ENCODE assay signal across 14 mouse cellular contexts in genomic region chr7:102282261-102282660, GRCm38 (mm10). TPM values are rescaled to one million over a fixed set of nuclear protein-coding genes. Genes with fewer than 3 reads are reported as not detected.
A peak's percentile ranks its signal among the peaks of the same experiment; 100 is the strongest.
DNase-seq lines count a peak whose midpoint lies in the region; ATAC-seq and TF ChIP-seq lines count a peak whose summit lies in the region.
"Had no signal": no experiment of that assay in that cellular context is flagged by ENCODE, and none has a peak within 500 bp of the region (broad histone marks: within the 10 kb centered on the region; RNA-seq: fewer than 3 reads in every experiment).

No protein-coding gene starts in this region.

- no peak overlapping the region for H3K4me2 ChIP-seq in intestine, embryonic 16.5 days (ENCODE audit: low read depth, low read length)
- H3K4me2 ChIP-seq in midbrain, embryonic 14.5 days (ENCODE audit: low read length): no peak overlapping the region
- H3K4me2 ChIP-seq: hindbrain, embryonic 12.5 days; kidney, embryonic 15.5 days; liver, embryonic 11.5 days had no signal

- H3K9me3 ChIP-seq in heart, embryonic 10.5 days: no peaks in the 10 kb centered on the region
- H3K9me3 ChIP-seq in intestine, embryonic 16.5 days (ENCODE audit: control insufficient read depth, low read length): no peaks in the 10 kb centered on the region
- no peaks in the 10 kb centered on the region for H3K9me3 ChIP-seq in midbrain, embryonic 14.5 days (ENCODE audit: control insufficient read depth, low read length)
- H3K9me3 ChIP-seq: hindbrain, embryonic 12.5 days; kidney, embryonic 15.5 days had no signal

- peak; percentile 15 for DNase-seq in adrenal gland, postnatal 10 days
- no peak for DNase-seq in adrenal gland, adult 8-10 months
- peak; percentile 84 for DNase-seq in heart, embryonic 10.5 days (ENCODE audit: low spot score)
- DNase-seq in lung, postnatal 4 days: peak; percentile 18 to 41
- no peak for DNase-seq in kidney, adult 2 months
- DNase-seq in kidney, adult 8-10 months: no peak
- DNase-seq in midbrain, embryonic 14.5 days: no peak
- DNase-seq: cerebellum, adult 2 months had no signal

- TF ChIP-seq POLR2A in kidney, adult 2 months (IDR thresholded peaks at IDR 0.05; ENCODE audit: low read depth, low read length): no peak

- H3K4me1 ChIP-seq in heart, embryonic 10.5 days: no peaks in the 10 kb centered on the region
- no peaks in the 10 kb centered on the region for H3K4me1 ChIP-seq in intestine, embryonic 16.5 days (ENCODE audit: control insufficient read depth, insufficient read depth, low read length)
- H3K4me1 ChIP-seq in kidney, adult 2 months (ENCODE audit: control insufficient read depth, insufficient read depth, low read length): no peaks in the 10 kb centered on the region
- H3K4me1 ChIP-seq in midbrain, embryonic 14.5 days (ENCODE audit: control insufficient read depth, insufficient read depth, low read length): no peaks in the 10 kb centered on the region
- H3K4me1 ChIP-seq: hindbrain, embryonic 12.5 days; kidney, embryonic 15.5 days had no signal

- H3K27me3 ChIP-seq in heart, embryonic 10.5 days (ENCODE audit: insufficient read depth, poor library complexity, severe bottlenecking): peaks cover 80% of the 10 kb centered on the region
- H3K27me3 ChIP-seq in intestine, embryonic 16.5 days (replicated peaks; ENCODE audit: control insufficient read depth, insufficient read depth, low read length): no peaks in the 10 kb centered on the region
- H3K27me3 ChIP-seq in kidney, adult 2 months (replicated peaks; ENCODE audit: control insufficient read depth, insufficient read depth, low read length): no peaks in the 10 kb centered on the region
- no peaks in the 10 kb centered on the region for H3K27me3 ChIP-seq in midbrain, embryonic 14.5 days (ENCODE audit: control insufficient read depth, insufficient read depth, low read length)
- H3K27me3 ChIP-seq: CH12.LX; hindbrain, embryonic 12.5 days had no signal

- ATAC-seq in intestine, embryonic 16.5 days: 0 out of 2 replicates have a peak, but pooled peaks have one; percentile 40
- ATAC-seq in midbrain, embryonic 14.5 days (ENCODE audit: low FRiP score, low TSS enrichment): no peak
- ATAC-seq: activated CD4-positive, CD25-positive, alpha-beta regulatory T cell, adult 4 months had no signal

- no peaks in the 10 kb centered on the region for H3K36me3 ChIP-seq in heart, embryonic 10.5 days
- no peaks in the 10 kb centered on the region for H3K36me3 ChIP-seq in intestine, embryonic 16.5 days (ENCODE audit: control insufficient read depth, insufficient read depth, low read length)
- no peaks in the 10 kb centered on the region for H3K36me3 ChIP-seq in kidney, adult 2 months (ENCODE audit: control insufficient read depth, insufficient read depth, low read length)
- no peaks in the 10 kb centered on the region for H3K36me3 ChIP-seq in midbrain, embryonic 14.5 days (ENCODE audit: control insufficient read depth, insufficient read depth, low read length)
- H3K36me3 ChIP-seq: hindbrain, embryonic 12.5 days; kidney, embryonic 15.5 days had no signal

- H3K9ac ChIP-seq in intestine, embryonic 16.5 days (ENCODE audit: low read depth, low read length): no peak overlapping the region
- H3K9ac ChIP-seq in midbrain, embryonic 14.5 days (replicated peaks; ENCODE audit: low read length): no peak overlapping the region
- H3K9ac ChIP-seq: hindbrain, embryonic 12.5 days; kidney, embryonic 15.5 days had no signal

- no peak for TF ChIP-seq CTCF in kidney, adult 2 months (conservative IDR thresholded peaks at IDR 0.05; ENCODE audit: insufficient read depth, insufficient read length, low read depth, low read length)

- WGBS in heart, embryonic 10.5 days: 36% methylated on average over 5 of the region's 5 CpGs
- WGBS in intestine, embryonic 16.5 days: 59% methylated on average over 5 of the region's 5 CpGs
- 82% methylated on average over 5 of the region's 5 CpGs for WGBS in kidney, adult 2 months
- WGBS in midbrain, embryonic 14.5 days: 91% methylated on average over 5 of the region's 5 CpGs

- H3K27ac ChIP-seq in heart, embryonic 10.5 days: no peak overlapping the region
- H3K27ac ChIP-seq in intestine, embryonic 16.5 days (ENCODE audit: low read length): no peak overlapping the region
- H3K27ac ChIP-seq in kidney, adult 2 months (ENCODE audit: insufficient read depth, low read depth, low read length): no peak overlapping the region
- H3K27ac ChIP-seq in midbrain, embryonic 14.5 days (replicated peaks; ENCODE audit: low read depth, low read length): no peak overlapping the region
- H3K27ac ChIP-seq: hindbrain, embryonic 12.5 days; kidney, embryonic 15.5 days had no signal

- no peak overlapping the region for H3K4me3 ChIP-seq in heart, embryonic 10.5 days
- H3K4me3 ChIP-seq in intestine, embryonic 16.5 days (ENCODE audit: low read length): no peak overlapping the region
- no peak overlapping the region for H3K4me3 ChIP-seq in kidney, adult 2 months (ENCODE audit: insufficient read depth, low read depth, low read length)
- H3K4me3 ChIP-seq in midbrain, embryonic 14.5 days (replicated peaks; ENCODE audit: low read depth, low read length): no peak overlapping the region
- H3K4me3 ChIP-seq: hindbrain, embryonic 12.5 days; kidney, embryonic 15.5 days had no signal

RNA-seq across cellular contexts. Expression of gene Stim1, which starts 14.7 kb away (rescaled TPM):
- total RNA-seq in adrenal gland, postnatal 10 days (2021): 10 to 100 TPM; 76.4 to 77.1 TPM
- total RNA-seq in adrenal gland, adult 8-10 months (2022): 10 to 100 TPM; 74.4 to 93.6 (median 83.3) TPM
- polyA plus RNA-seq in heart, embryonic 10.5 days (2016; fragmentation: Nextera tagmentation; extraction: Ambion mirVana): 15.1 and 16.6 TPM in 2 replicates
- polyA plus RNA-seq in intestine, embryonic 16.5 days (2015; fragmentation: Nextera tagmentation; extraction: Ambion mirVana): 20.9 and 21.1 TPM in 2 replicates
- polyA plus RNA-seq in kidney, adult 2 months (2012; rRNA removed): 33.6 and 37.0 TPM in 2 replicates
- polyA plus RNA-seq in midbrain, embryonic 14.5 days (2014; fragmentation: Nextera tagmentation; extraction: Ambion mirVana): 9.5 and 11.3 TPM in 2 replicates

RNA-seq across cellular contexts. Expression of gene Rhog, which starts 26.4 kb away (rescaled TPM):
- total RNA-seq in adrenal gland, postnatal 10 days (2021): 10 to 100 TPM; 47.9 to 57.5 TPM
- 10 to 100 TPM; 39.8 to 54.4 (median 47.5) TPM for total RNA-seq in adrenal gland, adult 8-10 months (2022)
- polyA plus RNA-seq in heart, embryonic 10.5 days (2016; fragmentation: Nextera tagmentation; extraction: Ambion mirVana): 42.8 and 48.9 TPM in 2 replicates
- 69.4 and 71.3 TPM in 2 replicates for polyA plus RNA-seq in intestine, embryonic 16.5 days (2015; fragmentation: Nextera tagmentation; extraction: Ambion mirVana)
- polyA plus RNA-seq in kidney, adult 2 months (2012; rRNA removed): 39.2 and 52.3 TPM in 2 replicates
- polyA plus RNA-seq in midbrain, embryonic 14.5 days (2014; fragmentation: Nextera tagmentation; extraction: Ambion mirVana): 9.7 and 15.7 TPM in 2 replicates

Comparison
In these comparisons a context has a peak if more than half of its experiments do, and no peak if none do; other contexts are left out.
1. DNase-seq: peak in adrenal gland, postnatal 10 days (single experiment), heart, embryonic 10.5 days (single experiment) and lung, postnatal 4 days (2 of 2); none in adrenal gland, adult 8-10 months (single experiment), kidney, adult 2 months (single experiment), kidney, adult 8-10 months (0 of 2) and midbrain, embryonic 14.5 days (single experiment).